ENCODE assay signal across 19 mouse cellular contexts in the genomic region with DNA sequence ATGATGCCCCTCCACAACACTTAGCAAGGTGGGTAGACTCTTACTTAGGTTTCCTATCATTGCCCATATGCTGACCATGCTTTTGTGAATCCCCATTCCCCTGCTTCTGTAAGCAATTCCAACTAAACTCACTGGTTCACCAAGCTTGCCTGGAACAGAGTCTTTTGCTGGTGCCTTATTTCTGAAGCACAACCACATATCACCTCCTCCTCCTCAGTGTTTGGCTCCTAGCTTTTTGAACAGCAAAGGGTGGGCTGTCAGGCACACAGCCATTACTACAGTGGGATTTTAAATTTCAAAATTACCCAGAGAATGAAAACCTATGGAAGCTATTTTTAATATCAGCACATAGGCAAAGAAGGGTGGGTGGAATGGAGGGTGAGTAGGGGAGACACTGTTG.
DNase-seq lines count a peak whose midpoint lies in the region; ATAC-seq lines count a peak whose summit lies in the region.
"Had no signal": no experiment of that assay in that cellular context is flagged by ENCODE, and none has a peak within 500 bp of the region (broad histone marks: within the 10 kb centered on the region; RNA-seq: fewer than 3 reads in every experiment).

No protein-coding gene starts in this region.

- intact Hi-C loops in heart, postnatal 36 days (cut with DNase I), result no loop called here

- DNase-seq in frontal cortex, postnatal 10 days (ENCODE audit: low spot score in 2 of 2), result no peak
- DNase-seq in heart, adult 11 months, result peak; percentile 74
- no peak for DNase-seq in heart, postnatal 36 days
- DNase-seq in brain, adult 2 months (ENCODE audit: low read depth, low spot score), result peak; percentile 42
- DNase-seq in cerebellum, adult 18-20 months, result no peak
- DNase-seq: adrenal gland, adult 2 months; adrenal gland, adult 8-10 months; adrenal gland, postnatal 10 days; adrenal gland, postnatal 14 days; adrenal gland, postnatal 25 days; adrenal gland, postnatal 36 days; cerebellum, adult 11 months; cerebellum, adult 11-12 months; cerebellum, adult 2 months; cerebellum, adult 8-10 months had no signal

- peak; percentile 57; the same call in 1 of the 2 replicates for ATAC-seq in frontal cortex, adult (ENCODE audit: low TSS enrichment)
- ATAC-seq: activated CD4-positive, CD25-positive, alpha-beta regulatory T cell, adult 4 months; CD4-positive, CD25-positive, alpha-beta regulatory T cell, adult 4 months; Patski had no signal

Comparison
In these comparisons a context has a peak if more than half of its experiments do, and no peak if none do; other contexts are left out.
1. DNase-seq: peak in heart, adult 11 months (single experiment) and brain, adult 2 months (single experiment); none in frontal cortex, postnatal 10 days (0 of 2), heart, postnatal 36 days (0 of 2) and cerebellum, adult 18-20 months (0 of 2).